Mouse (Mus musculus) 3134 (cell line): ENCODE measurements around the gene Amy2a2.
"Not testable (repeated sequence)": the region's sequence is repeated elsewhere in the genome, so short reads cannot be mapped to it uniquely, and the experiment has no call there.

Source experiments
- DNase-seq: peaks from one replicate; pipeline ENCODE4 v3.0.0-alpha.2; 2011; ENCODE audit warnings: low spot score; ENCODE audit not compliant: insufficient read length; ENCODE audit errors: extremely low read depth

Amy2a2 gene

DNA sequence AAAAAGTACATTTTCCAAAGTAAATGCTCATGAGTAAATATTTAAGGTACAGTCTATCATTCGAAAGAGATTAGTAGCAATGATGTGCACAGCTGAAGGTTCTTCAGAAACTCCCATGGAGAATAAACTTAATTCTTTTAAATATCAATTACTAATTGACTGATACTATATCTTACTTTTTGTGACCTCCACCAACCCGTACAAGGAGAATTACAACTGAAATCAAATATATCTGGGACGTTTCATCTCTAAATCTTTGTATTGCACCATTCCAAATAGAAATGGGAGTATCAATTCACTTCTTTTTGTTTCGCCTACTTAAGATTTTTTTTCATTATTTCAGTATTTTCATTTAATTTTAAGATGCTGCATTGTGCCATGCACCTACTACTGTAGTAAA lies at the start of gene Amy2a2:
Gene Amy2a2 (minus strand): TSS at position 101 of the 400 bp plus-strand sequence.
- DNase-seq, result not testable (repeated sequence)

DNA sequence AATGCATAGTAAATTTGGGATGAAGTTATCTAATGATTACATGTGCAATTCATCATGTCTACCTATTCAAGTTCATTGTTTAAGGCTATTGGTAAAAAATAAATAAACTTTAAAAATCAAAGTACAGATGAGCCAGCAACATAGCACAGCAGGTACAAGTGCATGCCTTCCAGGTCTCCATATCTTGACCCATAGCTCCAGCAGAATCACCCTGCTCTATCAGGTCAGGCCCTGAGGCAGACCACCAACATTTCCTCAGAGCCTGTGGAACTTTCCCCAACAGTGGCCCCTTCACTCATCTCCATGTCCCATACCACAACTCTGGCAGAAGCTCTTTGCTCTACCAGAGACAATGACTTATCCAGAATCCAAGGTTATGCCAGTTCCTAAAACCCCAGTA lies 11.0 kb downstream of the Amy2a2 start:
- not testable (repeated sequence) for DNase-seq

DNA sequence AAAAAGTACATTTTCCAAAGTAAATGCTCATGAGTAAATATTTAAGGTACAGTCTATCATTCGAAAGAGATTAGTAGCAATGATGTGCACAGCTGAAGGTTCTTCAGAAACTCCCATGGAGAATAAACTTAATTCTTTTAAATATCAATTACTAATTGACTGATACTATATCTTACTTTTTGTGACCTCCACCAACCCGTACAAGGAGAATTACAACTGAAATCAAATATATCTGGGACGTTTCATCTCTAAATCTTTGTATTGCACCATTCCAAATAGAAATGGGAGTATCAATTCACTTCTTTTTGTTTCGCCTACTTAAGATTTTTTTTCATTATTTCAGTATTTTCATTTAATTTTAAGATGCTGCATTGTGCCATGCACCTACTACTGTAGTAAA lies 32.5 kb downstream of the Amy2a2 start, which contains the start of gene Amy2a3:
Gene Amy2a3 (minus strand): TSS at position 101 of the 400 bp plus-strand sequence.
- not testable (repeated sequence) for DNase-seq

DNA sequence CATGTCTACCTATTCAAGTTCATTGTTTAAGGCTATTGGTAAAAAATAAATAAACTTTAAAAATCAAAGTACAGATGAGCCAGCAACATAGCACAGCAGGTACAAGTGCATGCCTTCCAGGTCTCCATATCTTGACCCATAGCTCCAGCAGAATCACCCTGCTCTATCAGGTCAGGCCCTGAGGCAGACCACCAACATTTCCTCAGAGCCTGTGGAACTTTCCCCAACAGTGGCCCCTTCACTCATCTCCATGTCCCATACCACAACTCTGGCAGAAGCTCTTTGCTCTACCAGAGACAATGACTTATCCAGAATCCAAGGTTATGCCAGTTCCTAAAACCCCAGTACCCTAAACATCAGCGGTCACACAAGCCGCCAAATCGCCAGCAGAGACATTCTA lies 43.5 kb downstream of the Amy2a2 start:
- DNase-seq, result not testable (repeated sequence)
